Mouse (Mus musculus): ENCODE data around the gene Fbxw11.

DNA sequence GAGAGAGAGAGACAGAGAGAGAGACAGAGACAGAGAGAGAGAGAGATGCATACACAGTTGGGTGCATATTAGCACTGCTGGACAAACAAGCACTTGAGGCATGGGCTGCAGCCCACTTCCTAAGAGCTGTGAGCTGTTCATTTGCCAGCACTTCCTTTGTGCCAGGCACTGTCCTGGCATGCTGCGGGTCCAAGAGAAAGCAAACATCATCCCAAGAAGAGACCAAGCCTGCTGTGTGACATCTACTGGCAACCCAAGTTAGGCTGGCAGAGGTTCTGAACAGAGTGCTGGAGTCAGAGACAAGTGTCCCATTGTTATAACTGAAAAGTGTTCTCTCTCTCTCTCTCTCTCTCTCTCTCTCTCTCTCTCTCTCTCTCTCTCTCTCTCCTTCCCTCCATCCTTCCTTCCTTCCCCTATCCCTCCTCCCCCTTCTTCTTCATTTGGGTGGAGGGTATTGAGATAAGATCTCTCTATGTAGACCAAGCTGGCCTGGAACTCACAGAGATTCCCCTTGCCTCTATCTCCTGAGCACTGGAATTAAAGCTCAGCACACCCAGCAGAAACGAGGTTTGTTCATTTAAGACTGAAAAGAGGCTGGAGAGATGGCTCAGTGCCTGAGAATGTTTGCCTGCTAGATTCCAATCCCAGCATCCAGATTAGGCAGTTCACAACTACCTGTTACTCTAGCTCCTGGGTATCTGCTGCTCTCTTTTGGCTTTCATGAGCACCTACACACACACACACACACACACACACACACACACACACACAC, 139.3 kb downstream of the Fbxw11 start:
- TF ChIP-seq CTCF (IDR thresholded peaks at IDR 0.05; ENCODE audit: low read depth) (no peak), EP300 (IDR thresholded peaks at IDR 0.05; ENCODE audit: low read depth) (no peak)

All from liver, postnatal 0 days (tissue).